Mouse (Mus musculus) midbrain, embryonic 10.5 days (tissue): ENCODE measurements at regions not wholly inside any gene's neighbourhood (a gene's known extent, or its start where the extent isn't known, plus 50 kb on each side); places are given as distances from the start of the nearest gene placed in this dataset.

Source experiments
- DNase-seq: peaks from one replicate; pipeline ENCODE4 v3.0.0-alpha.2; 2017; ENCODE audit warnings: low spot score
- H3K27ac ChIP-seq: fragments of 300-500 bp; sonication (generic); replicated peaks from 2 replicates; pipeline ENCODE4 v1.5.1; 2016; ENCODE audit warnings: mild to moderate bottlenecking
- H3K27me3 ChIP-seq: fragments of 300-500 bp; sonication (generic); 2 replicates; pipeline ENCODE4 v1.6.1; 2016; ENCODE audit warnings: low read depth, mild to moderate bottlenecking; ENCODE audit not compliant: poor library complexity, severe bottlenecking
- H3K36me3 ChIP-seq: fragments of 300-500 bp; sonication (generic); 2 replicates; pipeline ENCODE4 v1.6.1; 2016; ENCODE audit warnings: mild to moderate bottlenecking, moderate library complexity
- H3K4me1 ChIP-seq: fragments of 300-500 bp; sonication (generic); 2 replicates; pipeline ENCODE4 v1.6.1; 2016
- H3K4me3 ChIP-seq: fragments of 300-500 bp; sonication (generic); 2 replicates; pipeline ENCODE4 v1.5.1; 2016; ENCODE audit warnings: mild to moderate bottlenecking, moderate library complexity
- H3K9me3 ChIP-seq: fragments of 300-500 bp; sonication (generic); replicated peaks from 2 replicates; pipeline ENCODE4 v1.6.1; 2016; ENCODE audit warnings: mild to moderate bottlenecking
- WGBS: fragments of 180-500 bp; shearing (Covaris S2); methylation state at CpG from one replicate; pipeline ENCODE4 v1.1.7; 2016; 5-methylcytosine and 5-hydroxymethylcytosine counted together

DNA sequence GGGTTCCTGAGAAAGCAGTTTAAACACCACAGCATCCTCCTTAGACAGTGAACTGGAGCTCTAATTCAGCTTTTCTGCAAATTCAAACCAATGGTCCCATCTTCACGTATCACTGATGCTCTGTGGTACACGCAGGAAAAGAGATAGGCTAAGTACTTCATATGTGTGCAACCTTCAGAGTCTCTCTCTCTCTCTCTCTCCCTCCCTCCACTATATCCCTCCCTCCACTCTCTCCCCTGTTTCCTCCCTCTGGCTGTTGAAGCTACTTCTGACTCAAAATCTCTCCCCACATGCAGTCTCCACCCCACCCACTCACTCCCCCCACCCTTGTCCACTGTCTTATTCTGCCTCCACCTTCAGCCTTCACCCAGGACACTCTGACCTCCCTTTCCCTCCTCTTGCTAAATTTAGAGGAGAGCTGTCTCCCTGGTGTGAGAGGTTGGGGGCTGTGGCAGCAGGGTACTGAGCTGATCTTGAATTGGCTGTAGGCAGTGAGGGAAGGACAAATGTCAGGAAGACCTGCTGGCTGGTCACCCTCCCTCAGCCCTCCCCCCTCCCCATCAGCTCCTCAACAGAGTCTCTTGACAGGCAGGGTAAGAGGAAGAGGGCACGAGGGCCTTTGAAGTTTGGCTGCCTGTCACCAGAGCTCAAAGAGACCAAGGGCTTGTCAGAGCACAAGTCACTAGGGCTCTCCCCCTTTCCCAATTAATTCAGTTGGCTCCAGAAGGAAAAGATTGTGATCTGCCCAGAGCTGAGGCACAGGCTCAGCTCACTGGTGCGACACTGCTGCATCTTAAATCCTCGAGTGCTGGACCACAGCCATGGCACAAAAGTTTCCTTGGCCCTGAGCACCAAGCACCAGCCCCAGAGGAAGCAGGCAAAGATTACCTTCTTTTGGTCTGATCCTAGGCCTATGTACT lies 227.9 kb upstream of the Apob start:
- H3K27me3 ChIP-seq = no peaks in the 10 kb centered on the region
- H3K4me3 ChIP-seq = no peak overlapping the region
- peak overlapping the region; percentile 72 for H3K27ac ChIP-seq
- H3K4me1 ChIP-seq = peaks cover 42% of the 10 kb centered on the region
- WGBS = 28% methylated on average over 5 of the region's 5 CpGs
- DNase-seq = peak; percentile 63
- H3K36me3 ChIP-seq = no peaks in the 10 kb centered on the region
- H3K9me3 ChIP-seq = no peaks in the 10 kb centered on the region

DNA sequence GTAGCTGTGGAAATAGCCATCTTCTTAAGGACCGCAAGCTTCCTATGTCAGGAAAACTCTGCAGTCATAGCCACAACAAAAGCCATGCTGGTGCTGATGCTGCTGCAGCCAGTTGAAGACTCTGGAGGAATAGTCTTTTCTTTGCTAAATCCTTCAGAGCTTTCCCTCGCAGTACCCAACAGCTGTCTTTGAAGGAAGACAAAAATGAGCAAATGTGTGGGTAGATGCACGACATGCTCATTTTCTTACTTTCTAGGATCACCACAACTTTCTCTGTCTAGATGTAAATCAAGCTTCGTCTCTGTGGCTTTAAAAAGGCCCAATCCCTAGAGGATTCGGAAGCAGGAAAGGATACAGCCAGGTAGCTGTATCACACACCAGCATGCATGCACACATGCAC lies 222.6 kb upstream of the Apob start:
- no peaks in the 10 kb centered on the region for H3K36me3 ChIP-seq
- WGBS = 83% methylated on average over 5 of the region's 5 CpGs

DNA sequence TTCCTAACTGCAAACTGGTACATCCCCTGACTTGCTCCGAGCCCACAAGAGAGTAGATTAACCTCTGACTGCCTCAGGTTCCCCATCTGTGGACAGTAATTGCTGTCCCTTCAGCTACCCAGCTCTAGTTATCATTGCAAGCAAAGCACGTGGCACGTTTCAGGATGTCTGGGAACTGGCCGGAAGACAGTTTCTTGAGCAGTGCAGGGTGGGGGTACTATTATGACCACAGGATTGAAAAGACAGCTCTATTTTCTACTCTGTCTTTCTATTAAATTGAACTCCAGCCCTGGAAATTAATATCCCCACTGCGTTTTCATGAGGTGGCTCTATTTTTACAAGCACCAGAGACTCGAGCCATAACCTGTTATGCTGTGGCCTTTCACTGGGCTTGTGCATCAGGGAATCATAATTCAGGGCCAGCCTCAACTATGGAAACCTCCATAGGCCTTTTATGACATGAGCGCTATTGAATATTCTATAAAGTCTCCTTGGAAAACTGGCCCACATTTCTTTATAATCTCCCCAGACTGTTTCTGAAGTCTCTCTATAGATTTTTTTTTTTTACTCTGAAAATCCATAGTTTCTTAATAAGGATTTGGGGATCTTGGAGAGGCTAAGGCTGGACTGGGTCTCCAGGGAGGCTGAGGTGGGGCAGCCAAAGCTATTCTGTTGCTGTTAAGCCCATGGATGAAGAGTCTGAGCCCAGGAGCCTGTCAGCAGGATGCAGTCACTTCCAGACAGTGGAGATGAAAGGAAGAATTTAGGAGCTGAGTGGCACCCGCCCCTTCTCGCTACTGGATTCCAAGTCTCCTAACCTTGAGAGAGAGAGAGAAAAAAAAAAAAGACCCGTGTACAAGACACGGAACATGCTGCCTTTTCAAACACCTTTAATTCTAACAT lies 212.4 kb upstream of the Apob start:
- peak overlapping the region; percentile 17; the same call in 1 of the 2 replicates for H3K27ac ChIP-seq
- no peak for DNase-seq
- H3K36me3 ChIP-seq = no peaks in the 10 kb centered on the region
- H3K27me3 ChIP-seq = no peaks in the 10 kb centered on the region
- H3K9me3 ChIP-seq = no peaks in the 10 kb centered on the region
- H3K4me1 ChIP-seq = peaks cover 9% of the 10 kb centered on the region; the same call in 1 of the 2 replicates
- WGBS = 84% methylated on average over 11 of the region's 11 CpGs
- no peak overlapping the region for H3K4me3 ChIP-seq

More for the DNA sequence above, 222.6 kb upstream of the Apob start:
- H3K4me3 ChIP-seq = no peak overlapping the region
- peaks cover 31% of the 10 kb centered on the region for H3K4me1 ChIP-seq
- DNase-seq = no peak
- no peaks in the 10 kb centered on the region for H3K27me3 ChIP-seq
- H3K27ac ChIP-seq = no peak overlapping the region; the same call in 1 of the 2 replicates
- H3K9me3 ChIP-seq = no peaks in the 10 kb centered on the region

DNA sequence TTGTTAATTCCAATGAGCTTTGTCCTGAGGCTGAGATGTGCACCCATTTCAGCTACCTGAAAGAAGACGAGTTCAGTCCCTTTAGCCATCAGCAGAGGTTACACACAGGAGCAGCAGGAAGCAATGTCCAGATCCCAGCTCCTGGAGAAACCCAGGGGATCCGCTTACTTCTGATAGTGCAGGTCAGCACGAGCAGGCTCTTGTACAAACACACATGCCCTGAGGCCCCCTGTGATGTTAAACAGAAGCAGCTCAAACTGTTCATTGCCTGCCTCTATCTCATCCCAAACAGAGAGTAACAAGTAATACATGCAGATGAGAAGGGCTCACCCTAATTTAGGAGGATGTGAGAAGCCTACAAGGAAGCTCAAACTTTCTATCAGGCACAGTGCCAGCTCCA lies 203.3 kb upstream of the Apob start:
- no peak overlapping the region for H3K27ac ChIP-seq
- H3K36me3 ChIP-seq = no peaks in the 10 kb centered on the region
- no peaks in the 10 kb centered on the region for H3K9me3 ChIP-seq
- DNase-seq = no peak
- WGBS = 64% methylated on average over 3 of the region's 3 CpGs
- H3K27me3 ChIP-seq = no peaks in the 10 kb centered on the region
- peaks cover 15% of the 10 kb centered on the region for H3K4me1 ChIP-seq
- no peak overlapping the region for H3K4me3 ChIP-seq

DNA sequence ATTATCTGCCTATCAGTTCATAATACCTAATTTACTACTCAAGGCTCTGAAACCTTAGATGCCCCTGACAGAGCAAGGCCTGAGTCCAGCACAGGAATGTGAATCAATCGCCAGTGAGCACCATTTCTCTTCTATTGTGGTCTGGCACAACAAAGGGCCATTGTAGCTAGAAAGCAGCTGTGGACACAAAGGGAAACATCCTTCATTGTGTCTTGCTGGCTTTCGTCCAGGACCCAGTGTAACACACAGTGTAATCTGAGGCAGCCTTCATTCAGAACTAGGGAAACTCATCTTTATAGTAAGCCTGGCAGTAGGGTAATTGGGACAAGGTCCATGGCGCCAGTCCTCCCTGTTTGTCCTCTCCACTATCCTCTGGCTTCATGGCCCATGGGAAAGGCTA lies 201.1 kb upstream of the Apob start:
- Histone ChIP-seq H3K4me3 (no peak overlapping the region), H3K27me3 (no peaks in the 10 kb centered on the region), H3K27ac (peak overlapping the region; percentile 67), H3K4me1 (peaks cover 13% of the 10 kb centered on the region), H3K9me3 (no peaks in the 10 kb centered on the region), H3K36me3 (no peaks in the 10 kb centered on the region)
- WGBS = 53% methylated on average over 3 of the region's 3 CpGs
- no peak for DNase-seq

DNA sequence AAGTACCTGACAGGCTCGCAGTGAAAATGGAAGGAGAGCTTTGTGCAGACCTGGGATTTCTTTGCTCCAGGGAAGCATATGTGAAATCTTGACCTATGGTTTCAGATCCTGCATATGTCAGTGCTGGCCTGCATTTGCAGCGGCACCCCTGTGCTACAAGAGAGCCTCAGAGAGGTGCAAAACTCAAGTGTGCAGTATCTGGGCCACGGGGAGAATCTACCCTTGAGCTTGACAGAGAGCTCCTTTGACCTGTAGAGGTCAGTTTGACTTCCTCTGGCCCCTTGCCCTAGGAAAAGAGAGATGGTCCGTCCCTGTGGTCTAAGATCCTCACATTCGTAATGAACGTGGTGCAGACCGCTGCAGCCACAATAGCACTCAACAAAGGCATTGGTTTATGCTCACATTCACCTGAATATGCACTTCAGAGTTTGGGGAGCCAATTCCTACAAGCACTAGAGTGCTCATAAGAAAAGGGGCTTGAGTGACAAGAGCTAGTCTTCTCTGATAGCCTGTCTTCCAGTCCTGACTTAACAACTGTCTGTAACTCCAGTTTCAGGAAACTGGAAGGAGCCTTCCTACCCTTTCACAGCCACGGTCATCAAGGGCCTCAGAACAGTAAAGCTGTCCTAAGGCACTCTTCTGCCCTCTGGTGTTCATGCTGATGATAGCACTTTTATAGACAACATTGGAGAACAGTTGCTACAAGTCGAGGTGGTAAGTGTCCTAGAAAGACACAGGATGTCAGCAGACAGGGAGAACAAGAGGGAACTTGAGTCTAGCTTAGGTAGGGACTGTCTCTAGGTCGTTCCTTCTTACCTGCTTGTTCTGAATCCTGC lies 200.0 kb upstream of the Apob start:
- no peaks in the 10 kb centered on the region for H3K36me3 ChIP-seq
- no peaks in the 10 kb centered on the region for H3K9me3 ChIP-seq
- 62% methylated on average over 10 of the region's 10 CpGs for WGBS
- H3K4me1 ChIP-seq = peaks cover 13% of the 10 kb centered on the region
- H3K27me3 ChIP-seq = no peaks in the 10 kb centered on the region
- peak; percentile 51 for DNase-seq
- H3K27ac ChIP-seq = peak overlapping the region; percentile 67
- no peak overlapping the region for H3K4me3 ChIP-seq

DNA sequence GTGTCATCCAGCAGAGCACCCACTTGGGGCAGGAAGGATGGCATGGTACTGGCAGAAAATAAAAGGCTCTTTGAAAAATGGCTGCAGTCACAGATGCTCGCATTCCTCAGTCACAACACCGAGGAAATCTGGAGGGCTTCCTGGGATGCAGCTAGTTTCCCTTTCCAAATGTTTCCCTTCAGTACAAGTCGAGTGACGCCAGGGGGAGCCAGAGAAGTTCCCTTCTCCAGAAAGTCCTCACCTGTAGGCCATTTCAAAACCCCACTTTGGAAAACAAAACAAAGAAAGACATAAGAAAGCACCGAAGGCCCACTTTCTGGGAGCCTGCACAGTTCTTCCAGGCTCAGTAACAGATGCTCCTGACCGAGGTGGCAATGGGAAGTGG lies 199.4 kb upstream of the Apob start:
- no peak for DNase-seq
- no peaks in the 10 kb centered on the region for H3K36me3 ChIP-seq
- 57% methylated on average over 6 of the region's 6 CpGs for WGBS
- no peaks in the 10 kb centered on the region for H3K9me3 ChIP-seq
- H3K4me1 ChIP-seq = peaks cover 13% of the 10 kb centered on the region
- no peaks in the 10 kb centered on the region for H3K27me3 ChIP-seq
- peak overlapping the region; percentile 55 for H3K27ac ChIP-seq
- H3K4me3 ChIP-seq = no peak overlapping the region

DNA sequence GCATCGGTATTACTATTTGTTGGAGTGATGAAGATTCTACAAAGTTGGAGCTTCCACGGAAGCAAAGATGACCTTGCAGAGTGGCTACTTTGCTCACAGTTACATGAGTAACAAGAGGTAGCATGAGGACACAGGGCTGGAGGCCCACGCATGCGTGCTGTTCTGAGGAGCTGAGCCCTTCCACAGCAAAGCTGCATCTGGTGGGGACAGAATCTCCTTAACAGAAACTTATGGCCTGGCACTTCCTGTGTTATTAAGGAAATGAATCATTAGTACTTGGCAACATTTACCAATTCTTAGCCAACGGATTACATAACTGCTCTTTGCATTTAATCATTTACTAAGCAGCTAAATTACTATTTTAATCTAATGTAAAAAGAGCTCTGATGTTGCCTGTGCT lies 160.8 kb upstream of the Apob start:
- Histone ChIP-seq H3K27ac (no peak overlapping the region), H3K4me1 (no peaks in the 10 kb centered on the region)
- WGBS = 88% methylated on average over 5 of the region's 5 CpGs

DNA sequence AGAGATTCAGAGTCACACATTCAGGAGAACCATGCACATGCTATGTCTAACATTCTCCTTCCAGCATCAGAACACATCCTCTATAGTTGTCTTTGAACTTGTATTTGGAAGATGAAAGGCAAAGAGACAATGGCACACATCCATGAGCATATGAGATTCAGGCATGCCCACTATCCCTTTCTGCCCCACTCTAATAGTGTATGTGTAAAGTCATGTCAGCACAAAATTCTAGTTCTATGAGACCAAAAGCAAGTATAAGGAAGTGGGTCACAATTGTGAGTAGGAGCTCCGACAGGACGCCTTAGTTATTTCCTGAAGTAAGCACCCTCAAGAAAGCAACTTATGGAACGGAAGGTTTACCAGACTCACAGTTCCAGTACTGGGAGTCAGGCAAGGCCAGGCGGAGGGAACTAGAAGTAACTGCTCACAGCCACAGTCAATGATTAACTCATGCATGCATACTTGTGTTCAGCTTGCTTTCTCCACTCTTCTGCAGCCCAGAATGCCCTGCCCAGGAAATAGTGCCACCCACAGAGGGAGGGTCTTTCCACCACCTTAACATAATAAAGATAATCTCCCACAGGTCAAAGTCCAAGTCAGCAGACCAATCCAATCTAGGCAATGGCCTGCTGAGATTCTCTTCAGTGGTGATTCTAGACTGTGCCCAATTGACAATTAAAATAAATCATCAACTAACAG lies 157.3 kb upstream of the Apob start:
- Histone ChIP-seq H3K4me3 (no peak overlapping the region), H3K27me3 (no peaks in the 10 kb centered on the region), H3K36me3 (no peaks in the 10 kb centered on the region), H3K9me3 (no peaks in the 10 kb centered on the region), H3K27ac (no peak overlapping the region), H3K4me1 (no peaks in the 10 kb centered on the region)
- DNase-seq = no peak
- 89% methylated on average over 4 of the region's 4 CpGs for WGBS

More for the DNA sequence above, 160.8 kb upstream of the Apob start:
- Histone ChIP-seq H3K4me3 (no peak overlapping the region), H3K36me3 (no peaks in the 10 kb centered on the region), H3K9me3 (no peaks in the 10 kb centered on the region), H3K27me3 (no peaks in the 10 kb centered on the region)
- DNase-seq = no peak

DNA sequence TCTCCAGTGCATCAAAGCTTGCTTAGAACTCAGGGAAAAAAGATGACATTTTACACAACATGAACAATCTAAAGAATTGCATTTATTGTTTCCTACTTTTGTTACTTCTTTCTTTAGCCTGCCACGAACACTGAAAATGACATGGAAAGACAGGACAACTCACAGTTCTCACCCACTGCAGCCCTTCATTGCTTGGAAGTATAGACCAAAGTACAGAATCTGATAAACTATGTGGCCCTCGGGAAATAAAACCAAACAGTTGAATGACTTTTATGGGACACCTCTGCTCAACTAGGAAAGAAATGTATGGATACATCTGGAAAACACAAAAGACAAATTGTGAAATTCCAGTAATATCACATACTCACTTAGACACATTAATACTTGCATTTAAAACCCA lies 156.7 kb upstream of the Apob start:
- no peaks in the 10 kb centered on the region for H3K27me3 ChIP-seq
- H3K36me3 ChIP-seq = no peaks in the 10 kb centered on the region
- 84% methylated on average over 2 of the region's 2 CpGs for WGBS
- no peaks in the 10 kb centered on the region for H3K4me1 ChIP-seq
- no peak overlapping the region for H3K27ac ChIP-seq
- no peak overlapping the region for H3K4me3 ChIP-seq
- peaks cover 2% of the 10 kb centered on the region for H3K9me3 ChIP-seq
- no peak for DNase-seq

DNA sequence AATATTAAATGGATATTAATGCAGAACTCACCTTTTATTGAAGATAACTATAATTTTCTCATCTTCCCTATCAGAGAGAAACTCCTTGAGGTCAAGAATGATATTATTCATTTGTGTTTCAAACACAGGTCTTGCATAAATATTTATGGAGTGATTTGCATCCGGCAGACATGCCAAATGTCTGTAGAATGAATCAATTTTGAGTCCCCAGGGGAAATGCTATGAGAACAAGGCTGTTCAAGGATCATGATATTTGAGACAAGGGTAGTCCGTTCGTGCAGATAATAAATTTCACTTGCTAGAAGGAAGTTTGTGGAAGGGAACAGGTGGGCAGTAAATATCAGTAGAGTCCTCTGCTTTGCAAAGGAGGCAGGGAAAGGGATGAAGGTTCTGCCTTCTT lies 141.7 kb upstream of the Apob start:
- H3K27me3 ChIP-seq = no peaks in the 10 kb centered on the region
- 87% methylated on average over 3 of the region's 3 CpGs for WGBS
- H3K4me1 ChIP-seq = no peaks in the 10 kb centered on the region
- H3K36me3 ChIP-seq = no peaks in the 10 kb centered on the region
- no peak overlapping the region for H3K4me3 ChIP-seq
- DNase-seq = no peak
- no peak overlapping the region for H3K27ac ChIP-seq
- H3K9me3 ChIP-seq = no peaks in the 10 kb centered on the region

DNA sequence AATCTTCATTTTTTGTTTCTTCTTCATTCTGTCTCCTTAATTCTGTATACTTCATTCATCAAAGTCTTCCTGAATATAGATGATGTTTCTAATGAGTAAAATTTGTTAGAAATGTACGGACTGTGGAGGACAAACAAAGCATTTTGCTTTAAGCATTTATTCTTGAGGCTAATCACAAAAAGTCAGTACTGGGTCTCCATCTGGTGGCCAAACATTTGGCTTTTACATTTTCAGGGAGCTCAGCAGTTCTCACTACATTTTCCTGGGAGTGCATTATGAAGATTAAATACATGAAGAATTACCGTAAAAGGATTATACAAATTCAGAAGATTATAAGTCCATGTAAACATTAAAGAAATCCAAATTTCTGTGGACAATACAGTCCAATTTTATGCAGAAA lies 123.6 kb upstream of the Apob start:
- WGBS = 85% methylated on average over 2 of the region's 2 CpGs
- H3K4me3 ChIP-seq = no peak overlapping the region
- no peak for DNase-seq
- H3K4me1 ChIP-seq = no peaks in the 10 kb centered on the region
- H3K27me3 ChIP-seq = no peaks in the 10 kb centered on the region
- H3K36me3 ChIP-seq = no peaks in the 10 kb centered on the region
- no peak overlapping the region for H3K27ac ChIP-seq
- H3K9me3 ChIP-seq = no peaks in the 10 kb centered on the region
